Mouse (Mus musculus): ENCODE measurements at regions not wholly inside any gene's neighbourhood (a gene's known extent, or its start where the extent isn't known, plus 50 kb on each side); places are given as distances from the start of the nearest gene placed in this dataset.

DNA sequence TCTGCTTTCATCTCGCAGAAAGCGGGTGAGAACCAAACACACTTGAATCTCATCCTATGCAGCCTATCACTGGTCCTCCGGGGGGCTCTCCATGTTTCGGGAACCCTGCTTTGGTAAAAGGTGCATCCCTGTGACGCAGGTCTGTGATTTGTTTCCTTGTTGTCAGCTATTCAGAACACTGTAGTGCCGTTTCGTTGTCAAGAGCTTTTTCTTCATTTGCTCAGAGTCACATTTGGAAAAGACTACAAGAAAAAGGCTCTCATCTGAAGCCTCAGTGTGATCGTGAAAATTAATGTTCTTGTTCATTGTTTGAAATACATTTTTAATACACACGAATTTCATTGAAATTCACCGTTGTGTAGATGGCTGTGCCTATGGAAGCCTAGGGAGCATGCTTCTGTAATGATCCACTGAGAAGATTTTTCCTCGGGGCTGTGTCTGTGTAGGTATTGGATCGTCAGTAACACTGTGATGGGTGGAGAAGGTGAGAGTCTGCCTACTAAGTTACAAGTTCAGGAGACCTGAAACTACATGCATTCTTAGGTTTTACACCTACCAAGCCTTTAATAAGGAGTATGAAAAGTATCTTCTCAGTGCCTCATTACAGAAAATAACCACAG is 112.0 kb upstream of the Paqr3 start:
- DNase-seq (ENCODE audit: low spot score) = no peak

DNA sequence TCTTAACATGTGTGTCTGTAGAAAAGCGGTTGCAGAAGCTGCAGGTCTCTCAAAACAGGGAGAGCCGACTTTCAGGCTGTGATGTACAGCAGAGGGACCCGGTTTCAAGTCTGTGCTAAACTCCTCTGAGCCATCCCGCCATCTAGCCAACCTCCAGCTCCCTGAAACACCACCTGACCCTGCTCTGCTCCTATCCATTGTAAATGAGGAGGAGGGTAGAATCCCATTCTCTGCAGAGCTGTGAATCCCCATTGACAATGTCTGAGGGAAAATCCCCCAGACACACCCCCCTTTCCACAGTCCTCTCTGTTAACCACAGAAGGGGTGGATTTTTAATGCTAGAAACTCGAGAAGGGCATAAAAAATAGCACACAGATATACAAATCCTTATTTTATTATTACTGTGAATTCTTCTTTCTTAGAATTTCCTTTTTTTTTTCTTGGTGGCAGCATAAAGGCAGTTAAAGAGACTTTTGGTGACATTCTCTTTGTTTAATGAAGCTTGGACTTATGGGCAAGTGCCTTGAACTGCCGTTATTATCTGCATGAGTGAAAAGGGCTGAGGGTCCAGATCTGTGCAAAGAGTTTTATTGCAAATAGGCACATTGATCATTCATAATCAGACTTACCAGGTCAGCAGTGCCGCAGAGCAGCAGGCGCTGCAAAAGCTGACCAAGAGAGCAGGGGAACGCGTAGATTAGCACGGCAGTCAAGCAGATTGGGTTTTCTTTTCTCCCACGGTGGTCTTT is 111.3 kb upstream of the Paqr3 start:
- no peak for DNase-seq (ENCODE audit: low spot score)

DNA sequence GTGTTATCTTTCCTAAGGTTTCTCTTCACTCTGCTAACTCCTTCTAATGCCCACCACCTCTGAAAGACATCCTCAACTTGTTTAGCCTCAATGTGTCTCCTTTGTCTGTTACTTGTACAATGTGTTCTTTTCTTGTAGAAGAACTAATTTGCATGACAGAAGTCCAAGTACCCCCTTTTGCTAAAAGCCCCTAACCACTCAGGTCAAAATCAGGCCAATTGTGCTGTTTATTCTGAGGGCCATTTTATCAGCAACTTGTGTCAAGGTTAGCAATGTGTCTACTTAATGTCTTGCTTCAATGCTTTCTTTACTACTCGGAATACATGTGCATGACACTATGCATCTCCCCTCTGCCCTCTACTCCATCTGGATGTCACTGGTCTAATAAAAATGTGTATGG is 107.3 kb upstream of the Paqr3 start:
- no peak for DNase-seq (ENCODE audit: low spot score)

DNA sequence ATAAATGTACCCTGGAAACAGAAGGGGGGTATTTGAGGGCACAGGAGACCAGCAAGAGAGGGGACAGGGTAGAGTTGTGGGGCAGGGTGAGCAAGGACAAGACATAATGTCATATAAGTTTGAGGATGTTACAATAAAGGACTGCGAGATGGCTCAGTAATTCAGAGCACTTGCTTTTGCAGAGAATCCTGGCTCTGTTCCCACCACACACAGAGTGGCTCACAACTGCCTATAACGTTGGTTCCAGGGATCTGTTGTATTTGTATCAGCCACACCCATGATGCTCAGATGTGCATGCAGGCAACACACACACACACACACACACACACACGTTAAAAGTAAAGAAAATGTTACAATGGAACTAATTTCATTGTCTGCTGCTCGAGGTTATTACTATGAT is 94.2 kb upstream of the Paqr3 start:
- no peak for DNase-seq (ENCODE audit: low spot score)

DNA sequence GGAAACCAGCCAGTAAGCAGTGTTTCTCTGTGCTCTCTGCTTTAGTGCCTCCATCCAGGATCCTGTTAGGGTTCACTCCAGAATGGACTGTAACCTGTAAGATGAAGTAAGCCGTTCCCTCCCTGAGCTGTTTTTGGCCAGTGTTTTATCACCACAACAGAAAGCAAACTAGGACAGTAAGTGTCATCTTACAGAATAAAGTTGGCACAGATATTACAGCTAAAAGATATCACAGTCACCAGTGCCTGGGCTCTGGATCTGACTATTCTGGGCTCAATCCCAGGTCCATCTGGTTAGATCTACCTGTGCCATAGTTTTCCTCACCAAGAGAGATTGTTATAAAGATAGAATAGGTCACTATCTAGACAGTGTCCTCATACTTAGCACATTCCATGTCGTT is 92.9 kb upstream of the Paqr3 start:
- no peak for DNase-seq (ENCODE audit: low spot score)

DNA sequence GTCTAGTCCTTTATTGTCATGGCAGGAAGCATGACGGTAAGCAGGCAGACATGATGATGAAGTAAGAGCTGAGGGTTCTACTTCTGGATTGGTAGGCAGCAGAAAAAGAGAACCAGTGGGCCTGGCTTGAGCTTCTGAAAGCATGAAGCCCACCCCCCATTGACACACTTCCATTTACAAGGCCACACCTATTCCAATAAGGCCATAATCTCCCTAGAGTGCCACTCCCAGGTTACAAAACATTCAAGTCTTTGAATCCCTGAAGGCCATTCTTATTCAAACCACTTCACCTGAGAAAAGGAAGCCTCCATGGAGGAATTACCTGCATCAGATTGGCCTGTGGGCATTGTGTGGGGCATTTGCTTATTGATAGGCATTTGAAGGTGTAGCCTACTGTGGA is 92.2 kb upstream of the Paqr3 start:
- DNase-seq (ENCODE audit: low spot score) = no peak

DNA sequence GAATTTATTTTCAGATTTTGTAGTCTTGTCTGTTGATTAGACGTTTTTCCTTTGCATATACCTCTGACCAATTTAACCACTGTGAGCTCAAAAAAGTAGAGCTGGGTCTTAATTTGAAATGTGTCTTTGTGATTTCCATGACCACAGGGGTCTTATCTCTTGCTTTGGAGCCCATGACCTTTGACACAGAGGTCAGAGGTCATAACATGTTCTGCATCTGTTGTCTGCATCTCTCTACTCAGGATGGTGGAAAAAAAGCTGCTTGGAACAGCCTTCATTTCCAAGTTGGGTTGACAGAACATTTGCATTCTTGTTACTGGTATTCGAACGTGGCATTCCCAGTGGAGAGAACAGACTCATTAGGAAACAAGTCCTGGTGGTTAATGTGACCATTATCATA is 91.2 kb upstream of the Paqr3 start:
- no peak for DNase-seq (ENCODE audit: low spot score)

DNA sequence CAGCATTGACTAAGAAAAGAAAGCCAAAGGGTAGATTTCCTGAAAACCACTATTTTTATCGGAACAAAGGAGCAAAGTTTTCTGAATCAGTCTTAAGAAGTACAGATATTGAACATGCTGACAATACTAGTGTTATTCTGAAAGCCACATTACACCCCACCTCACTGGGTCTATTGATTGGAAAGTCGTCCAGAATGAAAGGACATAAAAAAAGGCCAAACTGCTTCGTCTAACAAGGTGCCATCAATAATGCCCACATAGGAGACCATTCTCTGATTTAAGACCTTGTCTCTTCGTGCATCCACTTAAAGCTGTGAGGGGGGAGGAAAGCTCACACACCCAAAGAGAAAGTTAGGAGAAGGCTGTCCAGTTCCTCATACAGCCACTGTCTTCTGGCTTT is 89.3 kb upstream of the Paqr3 start:
- DNase-seq (ENCODE audit: low spot score) = no peak

DNA sequence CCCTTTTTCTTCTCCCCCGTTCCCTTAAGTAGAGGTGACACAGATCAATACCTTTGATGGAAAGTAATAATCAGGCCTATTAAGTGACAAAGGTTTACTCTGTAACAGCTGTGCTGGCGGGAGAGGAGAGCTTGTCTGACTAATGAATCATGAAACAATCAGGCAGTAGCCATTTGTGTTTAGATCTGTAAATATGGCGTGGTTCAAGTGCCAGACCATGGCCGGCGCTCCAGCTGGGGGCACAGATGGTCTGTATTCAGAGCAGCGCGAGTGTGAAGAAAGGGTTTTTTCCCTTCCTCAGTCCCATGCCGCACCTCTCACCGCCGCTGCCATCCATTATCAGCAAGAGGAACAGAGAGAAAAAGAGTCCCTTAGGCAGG is 83.9 kb upstream of the Paqr3 start:
- DNase-seq (ENCODE audit: low spot score) = peak; percentile 21

DNA sequence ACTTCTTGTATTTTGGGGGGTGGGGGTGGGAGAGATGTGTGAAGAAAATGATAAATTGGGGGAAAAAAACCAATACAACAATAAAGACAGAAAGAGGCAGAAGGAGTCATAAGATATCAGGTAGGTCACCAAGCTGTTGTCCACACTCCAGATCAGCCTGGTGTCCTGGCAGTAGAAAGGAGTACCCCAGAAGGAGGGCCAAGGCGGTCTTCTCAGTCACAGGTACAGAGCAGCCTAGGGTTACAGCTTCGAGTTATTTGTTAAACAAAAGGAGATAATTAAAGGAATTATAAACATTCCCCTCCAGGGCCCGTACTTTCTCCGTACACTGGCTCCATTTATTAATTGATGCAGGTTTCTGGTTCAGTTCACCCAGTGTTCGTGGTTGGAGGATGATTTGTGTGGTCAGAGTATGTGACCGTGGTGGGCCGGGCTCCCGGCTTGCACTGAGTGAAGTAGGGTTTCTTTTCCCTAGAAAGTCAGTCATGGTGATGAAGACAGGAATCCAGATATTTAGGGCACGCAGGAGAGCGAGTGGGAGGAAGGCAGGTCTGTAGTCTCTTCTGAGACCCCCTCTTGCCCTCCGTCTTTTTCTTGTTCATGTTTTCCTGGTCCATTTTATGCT is 83.4 kb upstream of the Paqr3 start:
- DNase-seq (ENCODE audit: low spot score) = no peak

DNA sequence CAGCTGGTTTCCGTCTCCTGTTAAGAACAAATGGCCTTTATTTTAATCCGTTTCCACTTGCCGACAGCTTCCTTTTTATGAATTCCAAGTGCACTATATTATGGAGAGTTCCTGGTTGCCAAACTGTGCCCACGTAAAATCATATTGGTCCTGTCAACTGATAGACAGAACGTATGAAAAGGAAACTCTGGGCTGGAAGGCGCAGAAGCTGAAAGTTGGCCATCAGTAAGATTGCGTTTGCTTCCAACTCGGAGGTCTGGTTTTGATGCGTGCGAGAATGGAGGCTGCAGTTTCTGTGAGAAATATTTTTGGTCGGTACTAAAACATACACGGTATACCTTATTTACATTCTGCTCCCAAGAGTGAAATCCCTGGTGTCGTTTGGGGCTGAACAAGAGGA is 81.3 kb upstream of the Paqr3 start:
- DNase-seq (ENCODE audit: low spot score) = no peak

DNA sequence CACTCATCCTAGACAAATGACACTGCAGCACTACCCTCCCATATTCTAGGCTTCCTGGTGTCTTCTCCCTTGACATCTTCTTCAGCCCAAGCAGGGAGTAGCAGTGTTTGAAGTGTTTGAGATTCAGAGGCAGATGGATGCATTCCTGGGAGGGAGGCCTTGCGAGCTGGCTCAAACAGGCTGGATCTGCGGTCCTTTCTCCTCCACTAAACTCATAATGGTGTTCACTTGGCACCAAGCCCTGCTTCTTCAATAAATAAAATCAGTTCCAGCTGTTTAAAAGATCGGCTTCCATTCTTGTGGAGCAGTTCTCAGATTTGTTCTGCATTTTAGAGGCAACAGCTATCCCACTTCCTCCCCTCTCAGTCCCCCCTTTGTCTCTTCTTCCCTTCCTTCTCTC is 79.3 kb upstream of the Paqr3 start:
- DNase-seq (ENCODE audit: low spot score) = no peak

DNA sequence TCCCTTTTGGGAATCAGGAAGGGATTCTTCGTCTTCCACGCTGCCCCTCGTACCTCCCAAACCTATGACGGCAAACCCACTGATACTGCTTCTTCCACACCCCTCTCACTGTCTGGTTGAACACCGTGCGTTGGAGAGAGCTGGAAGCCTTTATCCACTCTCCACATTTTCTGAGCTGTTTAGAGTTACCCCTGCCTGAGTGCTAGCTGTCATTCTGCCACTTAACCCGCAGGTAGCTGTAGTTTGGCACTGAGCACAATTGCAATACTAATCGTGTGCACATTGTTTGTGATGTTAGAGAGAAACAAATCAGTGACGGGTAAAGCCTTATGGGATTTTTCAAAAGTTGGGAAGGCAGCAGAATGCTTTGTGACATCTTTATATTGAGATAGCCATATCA is 73.1 kb upstream of the Paqr3 start:
- DNase-seq (ENCODE audit: low spot score) = no peak

DNA sequence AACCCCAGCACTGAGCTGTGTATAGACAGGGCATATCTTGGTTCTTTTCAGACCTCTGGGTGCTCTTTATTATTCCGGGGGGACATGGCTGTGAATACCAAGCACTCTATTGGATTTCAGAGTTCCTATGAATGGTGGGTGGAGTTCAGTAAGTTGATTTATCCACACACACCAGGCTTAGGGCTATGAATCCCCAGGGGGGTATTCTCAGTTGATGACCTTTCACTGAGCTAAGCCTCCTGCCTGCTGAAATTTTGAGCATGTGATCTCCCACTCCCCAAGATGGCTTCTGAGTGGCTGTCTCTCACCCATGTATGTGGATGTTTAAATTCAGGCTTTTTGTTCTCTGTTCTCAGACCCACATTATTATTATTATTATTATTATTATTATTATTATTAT is 69.9 kb upstream of the Paqr3 start:
- no peak for DNase-seq (ENCODE audit: low spot score)

DNA sequence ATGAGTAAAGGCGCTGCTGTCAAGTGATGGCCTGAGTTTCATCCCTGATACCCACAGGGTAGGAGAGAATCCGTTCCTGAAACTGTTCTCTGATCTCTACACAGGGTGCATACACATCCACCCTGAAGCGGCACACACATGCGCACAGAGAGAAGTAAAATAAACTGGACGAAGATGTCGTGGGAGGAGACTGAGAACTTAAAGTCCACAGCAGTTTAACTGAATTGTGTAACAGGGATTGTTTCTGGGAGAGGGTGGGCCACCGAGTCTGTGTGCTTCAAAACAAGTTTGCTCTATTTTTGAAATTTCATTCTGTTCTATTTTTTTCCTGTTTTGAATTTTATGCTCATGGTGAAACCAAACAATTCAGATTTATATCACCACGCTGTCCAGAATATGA is 63.0 kb upstream of the Paqr3 start:
- DNase-seq (ENCODE audit: low spot score) = no peak

DNA sequence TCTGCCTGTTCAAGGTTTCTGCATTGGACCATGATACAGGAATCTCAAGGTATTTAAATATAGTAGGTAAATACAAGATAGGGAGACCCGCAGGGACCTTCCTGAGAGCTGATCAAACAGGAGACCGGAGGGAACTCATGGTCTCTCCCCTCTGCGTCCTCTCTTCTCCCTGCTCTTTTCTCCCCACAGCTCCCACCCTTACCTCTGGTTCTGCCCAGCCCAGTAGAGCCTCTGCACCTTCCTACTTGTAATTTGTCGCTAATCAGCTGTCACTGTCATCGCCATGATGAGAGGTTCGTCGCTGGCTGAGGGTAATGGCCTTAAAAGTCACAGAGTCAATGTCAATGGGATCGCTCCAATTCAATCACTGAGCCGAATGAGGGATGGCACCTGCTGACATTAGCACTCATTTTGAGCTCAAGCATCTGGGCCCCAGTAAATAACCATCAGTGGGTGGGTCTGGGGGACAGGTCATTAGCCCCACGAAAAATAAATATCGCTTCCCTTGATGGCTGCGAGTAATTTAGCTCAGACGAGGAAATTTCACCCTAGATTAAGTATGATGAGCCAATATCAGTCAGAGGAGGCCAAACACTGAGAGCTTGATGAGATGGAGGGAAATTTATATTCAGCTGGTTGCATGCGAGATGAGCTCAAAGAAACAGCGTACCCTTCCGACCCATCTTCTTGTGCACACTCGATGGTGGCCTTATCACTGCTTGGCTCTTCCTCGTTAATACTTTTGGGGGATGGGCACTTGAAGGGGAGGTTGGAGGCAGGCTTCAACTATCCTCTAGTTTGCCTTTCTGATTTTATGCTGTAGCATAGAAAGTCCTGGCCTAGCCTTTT is 56.2 kb upstream of the Paqr3 start:
- no peak for DNase-seq (ENCODE audit: low spot score)

DNA sequence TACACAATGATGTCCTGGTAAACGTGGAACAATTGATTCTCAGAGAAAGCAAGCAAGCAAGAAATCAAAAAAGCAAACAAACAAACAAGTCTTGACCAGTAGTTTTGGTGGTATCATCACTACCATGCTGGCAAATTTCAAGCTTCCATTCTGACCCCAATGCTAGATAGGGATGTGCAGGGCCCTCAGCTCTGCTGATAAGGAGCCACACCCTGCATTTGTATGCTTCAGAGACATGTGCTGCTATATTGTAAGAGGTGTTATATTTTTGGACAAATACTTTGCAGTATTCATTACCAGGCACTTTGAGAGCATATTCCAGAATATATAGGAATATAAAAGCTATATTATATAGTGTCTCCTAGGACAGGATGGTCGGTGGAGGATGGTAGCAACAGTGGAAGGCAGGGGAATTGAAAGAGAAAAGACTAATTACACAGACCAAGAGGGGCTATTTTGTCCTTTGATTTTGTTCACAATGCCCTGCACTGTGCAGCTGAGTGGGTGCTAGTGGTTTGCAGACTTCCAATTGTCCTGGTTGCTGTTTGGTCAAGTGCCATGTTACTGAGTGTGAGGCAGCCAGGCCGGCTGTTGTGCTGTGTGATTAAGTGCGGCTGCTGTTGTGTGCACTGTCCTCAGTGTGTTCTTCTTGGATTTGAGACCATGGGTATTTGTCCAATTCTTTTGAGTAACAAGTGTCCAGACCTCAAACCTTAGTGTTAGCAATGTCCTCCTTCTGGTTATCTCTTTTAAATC is 54.9 kb upstream of the Paqr3 start:
- no peak for DNase-seq (ENCODE audit: low spot score)
